Mouse (Mus musculus): ENCODE measurements around the gene Pus10. TPM values are rescaled to one million over a fixed set of nuclear protein-coding genes. Genes with fewer than 3 reads are reported as not detected.
"Not testable (repeated sequence)": the region's sequence is repeated elsewhere in the genome, so short reads cannot be mapped to it uniquely, and the experiment has no call there.

Gene Pus10
- polyA plus RNA-seq, 1 experiment from 2014 or later, result 41.0 TPM

GRCm38 (mm10) chr11:23744352-23744751 lies 78.9 kb downstream of the Pus10 start:
- Histone ChIP-seq H3K9ac (replicated peaks; ENCODE audit: low read length) (no peak overlapping the region), H3K36me3 (replicated peaks; ENCODE audit: control insufficient read depth, insufficient read depth, low read depth, low read length) (no peaks in the 10 kb centered on the region), H3K4me2 (ENCODE audit: low read depth, low read length) (no peak overlapping the region), H3K27me3 (ENCODE audit: control insufficient read depth, insufficient read depth, low read length) (no peaks in the 10 kb centered on the region), H3K4me1 (ENCODE audit: control insufficient read depth, insufficient read depth, low read length) (no peaks in the 10 kb centered on the region), H3K9me3 (replicated peaks; ENCODE audit: control insufficient read depth, low read length) (no peaks in the 10 kb centered on the region), H3K27ac (replicated peaks; ENCODE audit: low read depth, low read length) (no peak overlapping the region), H3K4me3 (ENCODE audit: low read depth, low read length) (no peak overlapping the region)
- ATAC-seq (replicated peaks; ENCODE audit: insufficient number of reproducible peaks, low FRiP score, low TSS enrichment, low read depth) (no peak), DNase-seq (ENCODE audit: low spot score) (no peak)
- 87% methylated on average over 3 of the region's 3 CpGs for whole genome bisulfite sequencing

DNA sequence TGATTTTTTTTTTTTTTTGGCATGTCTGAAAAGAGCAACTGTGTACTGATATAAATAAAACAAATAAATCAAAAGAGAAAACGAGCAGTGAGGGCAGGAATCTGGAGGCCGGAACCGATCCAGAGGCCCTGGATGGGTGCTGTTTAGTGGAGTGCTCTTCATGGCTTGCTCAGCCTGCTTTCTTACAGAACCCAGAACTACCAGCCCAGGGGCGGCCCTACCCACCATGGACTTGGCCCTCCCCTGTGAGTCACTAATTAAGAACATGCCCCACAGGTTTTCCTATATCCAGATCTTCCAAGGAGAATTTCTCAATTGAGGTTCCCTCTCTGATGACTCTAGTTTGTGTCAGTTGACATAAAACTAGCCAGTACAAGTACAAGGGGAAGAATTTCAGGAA lies 80.6 kb downstream of the Pus10 start:
- no peak overlapping the region for H3K9ac ChIP-seq (replicated peaks; ENCODE audit: low read length)
- H3K27ac ChIP-seq (replicated peaks; ENCODE audit: low read depth, low read length), result no peak overlapping the region
- WGBS, result 66% methylated on average over 4 of the region's 4 CpGs
- H3K27me3 ChIP-seq (ENCODE audit: control insufficient read depth, insufficient read depth, low read length), result no peaks in the 10 kb centered on the region
- ATAC-seq (replicated peaks; ENCODE audit: insufficient number of reproducible peaks, low FRiP score, low TSS enrichment, low read depth), result no peak
- DNase-seq (ENCODE audit: low spot score), result peak; percentile 21
- H3K4me1 ChIP-seq (ENCODE audit: control insufficient read depth, insufficient read depth, low read length), result no peaks in the 10 kb centered on the region
- no peaks in the 10 kb centered on the region for H3K9me3 ChIP-seq (replicated peaks; ENCODE audit: control insufficient read depth, low read length)
- H3K4me3 ChIP-seq (ENCODE audit: low read depth, low read length), result no peak overlapping the region
- no peak overlapping the region for H3K4me2 ChIP-seq (ENCODE audit: low read depth, low read length)
- no peaks in the 10 kb centered on the region for H3K36me3 ChIP-seq (replicated peaks; ENCODE audit: control insufficient read depth, insufficient read depth, low read depth, low read length)

GRCm38 (mm10) chr11:23753136-23753710 lies 87.7 kb downstream of the Pus10 start:
- H3K9ac ChIP-seq (replicated peaks; ENCODE audit: low read length), result no peak overlapping the region
- H3K4me1 ChIP-seq (ENCODE audit: control insufficient read depth, insufficient read depth, low read length), result no peaks in the 10 kb centered on the region
- ATAC-seq (replicated peaks; ENCODE audit: insufficient number of reproducible peaks, low FRiP score, low TSS enrichment, low read depth), result no peak
- no peak for DNase-seq (ENCODE audit: low spot score)
- H3K27me3 ChIP-seq (ENCODE audit: control insufficient read depth, insufficient read depth, low read length), result no peaks in the 10 kb centered on the region
- WGBS, result 87% methylated on average over 1 of the region's 1 CpGs
- no peak overlapping the region for H3K4me2 ChIP-seq (ENCODE audit: low read depth, low read length)
- H3K36me3 ChIP-seq (replicated peaks; ENCODE audit: control insufficient read depth, insufficient read depth, low read depth, low read length), result no peaks in the 10 kb centered on the region
- no peak overlapping the region for H3K27ac ChIP-seq (replicated peaks; ENCODE audit: low read depth, low read length)
- no peaks in the 10 kb centered on the region for H3K9me3 ChIP-seq (replicated peaks; ENCODE audit: control insufficient read depth, low read length)
- H3K4me3 ChIP-seq (ENCODE audit: low read depth, low read length), result no peak overlapping the region

- no peak overlapping the region for H3K4me3 ChIP-seq (ENCODE audit: low read depth, low read length)
- ATAC-seq (replicated peaks; ENCODE audit: insufficient number of reproducible peaks, low FRiP score, low TSS enrichment, low read depth) (no peak), DNase-seq (ENCODE audit: low spot score) (no peak)
- no peaks in the 10 kb centered on the region for H3K4me1 ChIP-seq (ENCODE audit: control insufficient read depth, insufficient read depth, low read length)
- H3K9me3 ChIP-seq (replicated peaks; ENCODE audit: control insufficient read depth, low read length), result no peaks in the 10 kb centered on the region
- H3K9ac ChIP-seq (replicated peaks; ENCODE audit: low read length), result no peak overlapping the region
- H3K27ac ChIP-seq (replicated peaks; ENCODE audit: low read depth, low read length), result no peak overlapping the region
- no peaks in the 10 kb centered on the region for H3K36me3 ChIP-seq (replicated peaks; ENCODE audit: control insufficient read depth, insufficient read depth, low read depth, low read length)
- no peak overlapping the region for H3K4me2 ChIP-seq (ENCODE audit: low read depth, low read length)
- H3K27me3 ChIP-seq (ENCODE audit: control insufficient read depth, insufficient read depth, low read length), result no peaks in the 10 kb centered on the region
Measured at GRCm38 (mm10) chr11:23754329-23754728, 88.9 kb downstream of the Pus10 start.

DNA sequence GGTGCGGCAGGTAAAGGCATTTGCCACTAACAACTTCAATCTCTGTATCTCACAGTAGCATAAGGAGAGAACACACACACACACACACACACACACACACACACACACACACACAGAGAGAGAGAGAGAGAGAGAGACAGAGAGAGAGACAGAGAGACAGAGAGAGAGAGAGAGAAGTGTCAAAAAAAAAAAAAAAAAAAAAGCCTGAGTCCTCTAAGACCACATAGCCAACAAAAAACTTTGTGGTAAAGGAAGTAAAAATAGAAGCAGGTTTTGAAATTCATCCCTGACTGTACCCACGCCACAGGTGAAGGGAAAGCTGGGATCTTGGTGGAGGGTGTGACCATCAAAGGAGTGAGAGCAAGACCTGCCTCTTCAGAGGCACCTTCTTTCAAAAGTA lies 92.7 kb downstream of the Pus10 start:
- no peaks in the 10 kb centered on the region for H3K9me3 ChIP-seq (replicated peaks; ENCODE audit: control insufficient read depth, low read length)
- H3K4me3 ChIP-seq (ENCODE audit: low read depth, low read length), result no peak overlapping the region
- no peak overlapping the region for H3K27ac ChIP-seq (replicated peaks; ENCODE audit: low read depth, low read length)
- H3K27me3 ChIP-seq (ENCODE audit: control insufficient read depth, insufficient read depth, low read length), result no peaks in the 10 kb centered on the region
- no peaks in the 10 kb centered on the region for H3K36me3 ChIP-seq (replicated peaks; ENCODE audit: control insufficient read depth, insufficient read depth, low read depth, low read length)
- H3K9ac ChIP-seq (replicated peaks; ENCODE audit: low read length), result no peak overlapping the region
- WGBS, result 87% methylated on average over 2 of the region's 2 CpGs
- no peak overlapping the region for H3K4me2 ChIP-seq (ENCODE audit: low read depth, low read length)
- H3K4me1 ChIP-seq (ENCODE audit: control insufficient read depth, insufficient read depth, low read length), result no peaks in the 10 kb centered on the region
- DNase-seq (ENCODE audit: low spot score) (no peak), ATAC-seq (replicated peaks; ENCODE audit: insufficient number of reproducible peaks, low FRiP score, low TSS enrichment, low read depth) (no peak)

DNA sequence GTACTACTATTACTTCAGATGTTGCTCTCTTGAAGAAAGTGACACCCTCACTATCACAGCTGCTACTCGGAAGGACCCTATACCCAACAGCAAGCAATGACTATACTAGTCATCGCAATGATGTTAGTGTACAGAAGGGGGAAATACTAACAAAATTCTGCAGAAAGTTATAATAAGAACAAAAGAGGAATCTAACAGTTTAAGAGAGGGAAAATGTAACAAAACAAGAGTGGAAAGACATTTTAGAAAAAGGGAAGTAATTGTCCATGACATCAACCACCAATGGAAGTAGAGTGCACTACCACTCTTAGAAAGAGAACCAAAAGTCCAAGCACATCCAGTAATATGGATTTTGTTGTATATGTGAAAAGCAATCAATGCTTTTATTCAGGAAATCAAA lies 97.2 kb downstream of the Pus10 start:
- H3K27ac ChIP-seq (replicated peaks; ENCODE audit: low read depth, low read length), result no peak overlapping the region
- H3K9ac ChIP-seq (replicated peaks; ENCODE audit: low read length), result no peak overlapping the region
- no peaks in the 10 kb centered on the region for H3K9me3 ChIP-seq (replicated peaks; ENCODE audit: control insufficient read depth, low read length)
- WGBS, result 89% methylated on average over 2 of the region's 2 CpGs
- H3K4me2 ChIP-seq (ENCODE audit: low read depth, low read length), result no peak overlapping the region
- H3K36me3 ChIP-seq (replicated peaks; ENCODE audit: control insufficient read depth, insufficient read depth, low read depth, low read length), result no peaks in the 10 kb centered on the region
- H3K4me1 ChIP-seq (ENCODE audit: control insufficient read depth, insufficient read depth, low read length), result no peaks in the 10 kb centered on the region
- H3K4me3 ChIP-seq (ENCODE audit: low read depth, low read length), result no peak overlapping the region
- DNase-seq (ENCODE audit: low spot score) (no peak), ATAC-seq (replicated peaks; ENCODE audit: insufficient number of reproducible peaks, low FRiP score, low TSS enrichment, low read depth) (no peak)
- no peaks in the 10 kb centered on the region for H3K27me3 ChIP-seq (ENCODE audit: control insufficient read depth, insufficient read depth, low read length)

- ATAC-seq (replicated peaks; ENCODE audit: insufficient number of reproducible peaks, low FRiP score, low TSS enrichment, low read depth); H3K9me3 ChIP-seq (replicated peaks; ENCODE audit: control insufficient read depth, low read length); H3K4me2 ChIP-seq (ENCODE audit: low read depth, low read length); H3K4me1 ChIP-seq (ENCODE audit: control insufficient read depth, insufficient read depth, low read length); H3K27me3 ChIP-seq (ENCODE audit: control insufficient read depth, insufficient read depth, low read length); H3K4me3 ChIP-seq (ENCODE audit: low read depth, low read length); H3K9ac ChIP-seq (replicated peaks; ENCODE audit: low read length); DNase-seq (ENCODE audit: low spot score); H3K27ac ChIP-seq (replicated peaks; ENCODE audit: low read depth, low read length); H3K36me3 ChIP-seq (replicated peaks; ENCODE audit: control insufficient read depth, insufficient read depth, low read depth, low read length): not testable (repeated sequence)
- 89% methylated on average over 4 of the region's 5 CpGs for WGBS
Measured at GRCm38 (mm10) chr11:23767369-23767768, 101.9 kb downstream of the Pus10 start.

DNA sequence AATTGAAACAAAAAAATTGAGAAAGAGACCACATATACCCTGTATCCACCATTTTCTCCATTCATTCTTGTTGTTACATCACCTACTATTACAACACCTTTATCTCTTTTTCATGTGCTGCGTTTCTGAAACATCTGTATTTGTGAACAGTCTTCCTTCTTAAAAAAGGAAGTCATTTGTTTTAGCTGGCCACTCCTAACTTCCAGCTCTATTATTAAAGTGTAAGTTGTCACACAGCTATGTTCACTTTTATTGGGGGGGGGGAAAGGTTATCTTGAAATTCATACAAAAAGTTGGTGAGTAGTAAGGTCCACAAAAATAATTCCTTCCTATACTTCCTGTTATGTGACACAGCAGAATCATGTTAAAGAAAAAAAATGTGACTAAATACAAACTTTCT lies 102.5 kb downstream of the Pus10 start:
- no peak overlapping the region for H3K9ac ChIP-seq (replicated peaks; ENCODE audit: low read length)
- H3K36me3 ChIP-seq (replicated peaks; ENCODE audit: control insufficient read depth, insufficient read depth, low read depth, low read length), result no peaks in the 10 kb centered on the region
- H3K4me3 ChIP-seq (ENCODE audit: low read depth, low read length), result no peak overlapping the region
- no peak overlapping the region for H3K4me2 ChIP-seq (ENCODE audit: low read depth, low read length)
- ATAC-seq (replicated peaks; ENCODE audit: insufficient number of reproducible peaks, low FRiP score, low TSS enrichment, low read depth) (no peak), DNase-seq (ENCODE audit: low spot score) (no peak)
- no peaks in the 10 kb centered on the region for H3K9me3 ChIP-seq (replicated peaks; ENCODE audit: control insufficient read depth, low read length)
- WGBS, result 81% methylated on average over 1 of the region's 1 CpGs
- H3K27me3 ChIP-seq (ENCODE audit: control insufficient read depth, insufficient read depth, low read length), result 0 out of 2 replicates have a peak, but pooled peaks cover 4% of the 10 kb centered on the region
- H3K27ac ChIP-seq (replicated peaks; ENCODE audit: low read depth, low read length), result no peak overlapping the region
- H3K4me1 ChIP-seq (ENCODE audit: control insufficient read depth, insufficient read depth, low read length), result no peaks in the 10 kb centered on the region
